Mouse (Mus musculus): ENCODE results near the gene Mogat2.

The Mogat2 gene

DNA sequence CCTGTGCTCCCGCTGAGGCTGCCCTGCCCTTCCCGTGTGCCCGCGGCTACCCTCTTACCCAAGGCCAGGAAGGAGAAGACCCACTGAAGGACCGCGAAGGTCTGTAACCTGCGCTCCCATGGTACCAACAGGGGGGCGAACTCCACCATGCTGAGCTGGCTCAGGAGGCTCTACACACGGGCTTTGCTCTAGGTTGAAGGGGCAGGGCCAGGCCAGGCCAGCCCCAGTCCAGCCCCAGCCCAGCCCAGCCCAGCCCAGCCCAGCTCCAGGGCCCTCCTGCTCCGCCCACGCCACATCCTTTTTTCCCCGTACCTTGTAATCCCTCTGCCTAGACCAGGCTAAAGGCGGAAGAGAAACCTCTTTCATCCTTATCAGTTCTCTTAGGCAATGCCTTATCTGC, at the start of gene Mogat2:
TSS of gene Mogat2 (minus strand) at position 203 of the 400 bp plus-strand sequence.
- no peak for DNase-seq

GRCm38 (mm10) chr7:99287287-99287686, 48.9 kb upstream of the Mogat2 start:
- no peak for DNase-seq

DNA sequence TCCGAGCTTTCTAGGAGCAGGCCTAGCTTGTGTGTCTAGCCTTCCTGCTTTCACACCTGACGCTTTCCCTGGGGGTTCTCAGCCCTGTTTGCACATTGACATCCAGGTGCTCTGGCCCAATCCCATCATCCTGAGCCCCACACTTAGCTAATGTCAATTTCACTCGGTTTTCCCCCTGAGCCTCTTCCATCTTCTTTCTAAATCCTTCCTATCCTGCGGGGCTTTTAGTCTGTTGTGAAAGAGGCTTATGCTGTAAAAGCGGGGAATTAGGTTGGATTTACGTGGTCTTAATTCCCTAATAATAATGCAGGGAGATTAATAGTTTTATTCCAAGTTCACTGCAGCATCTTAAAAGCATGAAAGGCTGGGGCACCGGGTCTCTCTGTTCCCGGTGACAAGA, 41.2 kb upstream of the Mogat2 start:
- DNase-seq, result no peak

GRCm38 (mm10) chr7:99278309-99278708, 39.9 kb upstream of the Mogat2 start:
- DNase-seq, result no peak

GRCm38 (mm10) chr7:99276679-99277078, 38.3 kb upstream of the Mogat2 start:
- DNase-seq, result no peak

DNA sequence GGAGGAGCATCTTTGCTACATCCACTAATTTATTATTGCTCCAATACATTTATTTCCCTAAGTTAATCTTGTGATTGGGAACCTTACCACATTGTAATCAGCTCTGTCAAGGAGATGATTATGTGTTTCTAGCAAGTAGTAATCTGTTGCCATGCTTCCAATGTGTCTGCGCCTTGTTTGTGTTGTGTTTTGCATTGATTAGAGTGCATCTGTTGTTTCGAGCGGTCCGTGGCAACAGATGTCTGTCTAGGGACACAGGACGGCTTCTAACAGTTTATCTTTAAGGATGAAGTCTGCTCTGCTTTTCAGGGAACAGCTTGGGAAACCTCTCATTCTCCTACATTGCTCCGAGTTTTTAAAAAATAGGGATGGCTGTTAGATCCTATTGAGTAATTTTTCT, 36.7 kb upstream of the Mogat2 start:
- DNase-seq, result no peak

GRCm38 (mm10) chr7:99271630-99272029, 33.2 kb upstream of the Mogat2 start:
- DNase-seq, result no peak

GRCm38 (mm10) chr7:99268951-99269945, 30.8 kb upstream of the Mogat2 start:
- DNase-seq, result no peak

- DNase-seq, result no peak
These were observed 30.1 kb upstream of the Mogat2 start for GRCm38 (mm10) chr7:99268506-99268900.

DNA sequence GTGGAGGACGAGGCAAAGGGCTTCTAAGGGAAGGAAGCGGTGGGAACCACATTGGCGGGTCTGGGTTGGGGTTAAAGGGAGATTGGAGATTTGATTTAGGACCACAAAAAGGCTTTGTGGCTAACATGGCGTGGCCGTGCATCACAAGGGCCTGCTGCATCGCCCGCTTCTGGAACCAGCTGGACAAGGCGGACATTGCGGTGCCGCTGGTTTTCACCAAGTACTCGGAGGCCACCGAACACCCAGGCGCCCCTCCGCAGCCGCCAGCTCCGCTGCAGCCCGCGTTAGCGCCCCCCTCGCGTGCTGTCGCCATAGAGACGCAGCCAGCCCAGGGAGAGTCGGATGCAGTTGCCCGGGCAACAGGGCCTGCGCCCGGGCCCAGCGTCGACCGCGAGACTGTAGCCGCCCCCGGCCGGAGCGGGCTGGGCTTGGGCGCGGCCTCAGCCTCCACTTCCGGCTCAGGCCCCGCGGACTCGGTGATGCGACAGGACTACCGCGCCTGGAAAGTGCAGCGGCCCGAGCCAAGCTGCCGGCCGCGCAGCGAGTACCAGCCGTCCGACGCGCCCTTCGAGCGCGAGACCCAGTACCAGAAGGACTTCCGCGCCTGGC, 29.6 kb upstream of the Mogat2 start:
- peak; percentile 69 for DNase-seq

GRCm38 (mm10) chr7:99267251-99267896, 29.0 kb upstream of the Mogat2 start, which contains the start of gene Map6:
Gene Map6 (plus strand): TSS chr7:99267447.
- DNase-seq, result peak; percentile 85

GRCm38 (mm10) chr7:99264597-99264996, 26.2 kb upstream of the Mogat2 start:
- DNase-seq, result no peak

GRCm38 (mm10) chr7:99263509-99263908, 25.1 kb upstream of the Mogat2 start:
- no peak for DNase-seq

DNA sequence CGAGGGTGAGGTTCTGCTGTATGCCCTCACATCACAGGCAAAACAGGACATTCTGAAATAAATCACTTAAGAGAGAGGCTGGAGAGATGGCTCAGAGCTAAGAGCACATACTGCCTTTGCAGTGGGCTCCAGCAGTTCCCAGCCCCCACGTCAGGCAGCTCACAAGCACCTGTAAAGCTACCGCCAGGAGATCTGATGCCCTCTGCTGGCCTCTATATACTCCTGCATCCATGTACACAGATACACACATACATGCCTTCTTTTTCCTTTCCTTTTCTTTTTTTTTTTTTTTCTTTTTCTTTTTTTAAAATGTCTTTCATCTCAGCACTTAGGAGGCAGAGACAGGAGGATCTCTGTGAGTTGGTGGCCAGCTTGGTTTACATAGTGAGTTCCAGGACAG, 23.5 kb upstream of the Mogat2 start:
- no peak for DNase-seq

GRCm38 (mm10) chr7:99255006-99255405, 16.6 kb upstream of the Mogat2 start:
- DNase-seq, result no peak

GRCm38 (mm10) chr7:99250386-99250785, 12.0 kb upstream of the Mogat2 start:
- DNase-seq, result no peak

DNA sequence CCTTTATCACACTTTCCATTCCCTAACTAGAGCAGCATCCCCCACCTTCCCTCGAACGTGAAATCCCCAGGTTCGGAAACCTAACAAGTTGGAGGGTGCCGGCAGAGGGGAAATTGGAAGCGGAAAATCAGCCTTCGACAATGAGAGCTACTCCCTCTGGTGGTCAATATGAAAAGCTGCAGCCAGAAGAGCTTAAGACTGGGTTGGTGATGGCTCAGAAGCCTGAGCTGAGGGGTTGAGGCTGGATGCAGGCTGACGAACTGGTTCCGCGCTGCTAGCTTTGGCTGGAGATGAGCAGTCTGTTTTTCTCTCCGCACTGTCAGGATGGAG, 11.1 kb upstream of the Mogat2 start:
- peak; percentile 78 for DNase-seq

DNA sequence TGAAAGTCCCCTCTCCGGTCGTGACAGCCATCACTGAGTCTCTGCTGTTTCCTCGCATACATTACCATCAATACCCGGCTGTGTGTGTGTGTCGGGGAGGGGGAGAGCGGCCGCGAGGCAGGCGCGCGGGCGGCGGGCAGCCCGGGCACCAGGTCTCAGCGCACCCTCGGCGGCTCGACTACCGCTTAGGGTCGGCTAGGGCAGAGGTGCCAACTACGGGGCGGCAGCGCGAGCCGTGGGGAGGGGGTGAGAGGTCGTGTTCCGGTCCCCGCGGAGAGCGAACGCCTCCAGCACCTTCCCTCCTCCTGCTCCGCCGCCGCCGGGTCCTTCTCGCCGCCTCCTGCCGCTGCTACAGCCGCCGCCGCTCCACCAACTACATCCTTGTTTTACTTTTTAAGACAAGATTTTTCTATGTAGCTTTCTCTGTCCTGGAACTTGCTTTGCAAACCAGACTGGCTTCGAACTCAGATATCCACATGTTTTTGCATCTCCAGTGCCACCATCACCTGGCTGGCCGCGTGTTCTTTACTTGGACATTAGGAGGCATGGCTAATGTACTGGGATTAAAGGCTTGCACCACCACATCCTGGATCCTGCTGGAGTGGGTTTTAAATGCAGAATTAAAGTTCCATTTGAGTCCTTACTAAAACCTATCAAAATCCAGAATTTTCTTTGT, 10.6 kb upstream of the Mogat2 start:
- DNase-seq, result no peak

- DNase-seq, result no peak
These were observed 9.8 kb upstream of the Mogat2 start for GRCm38 (mm10) chr7:99248157-99248742.

DNA sequence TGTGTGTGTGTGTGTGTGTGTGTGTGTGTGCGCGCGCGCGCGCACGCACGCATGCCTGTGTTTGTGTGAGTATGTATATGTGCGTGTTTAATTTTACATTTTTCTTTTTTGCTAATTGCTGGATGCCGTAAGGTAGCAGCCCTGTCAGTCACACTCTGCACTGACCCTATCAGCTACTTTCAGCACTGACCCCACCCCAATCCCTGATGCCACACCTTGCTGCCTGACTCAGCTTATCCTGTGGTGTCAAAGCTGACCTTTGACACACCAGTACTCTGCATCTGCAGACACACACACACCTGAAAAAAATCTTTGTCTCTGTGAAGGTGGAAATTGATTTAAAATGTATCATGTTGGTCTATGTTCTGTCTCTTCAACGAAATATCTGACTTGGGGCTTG, 3.7 kb upstream of the Mogat2 start:
- DNase-seq, result no peak

DNA sequence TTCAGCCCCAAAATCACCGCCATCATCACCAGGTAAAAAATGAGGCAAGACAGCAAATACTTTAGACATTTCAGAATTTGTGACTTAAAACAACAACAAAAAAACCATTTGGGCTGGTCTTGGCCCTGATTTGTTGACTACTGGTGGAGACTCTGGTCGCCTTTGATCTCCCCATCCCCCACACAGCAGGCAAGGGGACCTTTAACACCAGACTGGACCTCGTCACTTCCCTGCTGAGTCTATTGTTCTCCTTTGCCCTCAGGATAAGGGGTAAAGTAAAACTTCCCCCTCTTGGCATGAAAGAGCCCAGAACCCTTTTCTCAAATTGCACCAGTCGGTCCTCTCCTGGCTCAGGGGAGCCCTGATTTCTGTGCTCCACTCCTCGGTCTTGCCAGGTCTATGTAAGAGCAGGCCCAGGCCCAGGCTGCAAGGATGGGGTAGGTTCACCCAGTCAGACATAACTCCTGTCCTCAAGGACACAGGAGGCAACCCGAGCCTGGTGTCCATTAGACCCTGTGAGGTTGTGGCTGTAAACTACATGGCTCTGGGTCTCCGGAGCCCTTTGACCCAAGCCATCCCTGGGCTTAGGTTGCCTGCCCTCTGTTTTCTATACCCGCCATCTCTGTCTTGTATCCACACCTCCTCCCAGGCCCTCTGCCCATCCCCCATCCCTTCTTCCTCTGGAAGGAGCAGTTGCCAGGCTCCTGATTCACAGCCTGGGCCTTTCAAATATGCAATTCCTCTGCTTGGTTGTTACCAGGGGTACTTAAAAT, 1.3 kb downstream of the Mogat2 start:
- DNase-seq, result no peak

GRCm38 (mm10) chr7:99235657-99236056, 2.8 kb downstream of the Mogat2 start:
- no peak for DNase-seq
